In genomic region chr4:129190538-129190937, GRCm38 (mm10) we compare ENCODE assay signal across 8 mouse cellular contexts. TPM values are rescaled to one million over a fixed set of nuclear protein-coding genes. Genes with fewer than 3 reads are reported as not detected.
DNase-seq lines count a peak whose midpoint lies in the region; ATAC-seq lines count a peak whose summit lies in the region.

No protein-coding gene starts in this region.

- peak overlapping the region; percentile 81 for H3K9ac ChIP-seq in forebrain, embryonic 11.5 days (ENCODE audit: low read length)
- peak overlapping the region; percentile 80 for H3K9ac ChIP-seq in kidney, embryonic 15.5 days
- peak overlapping the region; percentile 64 for H3K9ac ChIP-seq in midbrain, embryonic 14.5 days (replicated peaks; ENCODE audit: low read length)

- no peaks in the 10 kb centered on the region for H3K9me3 ChIP-seq in forebrain, embryonic 11.5 days (ENCODE audit: control insufficient read depth, low read length)
- no peaks in the 10 kb centered on the region for H3K9me3 ChIP-seq in kidney, embryonic 15.5 days (replicated peaks)
- H3K9me3 ChIP-seq in midbrain, embryonic 14.5 days (ENCODE audit: control insufficient read depth, low read length), result no peaks in the 10 kb centered on the region

- no peaks in the 10 kb centered on the region for H3K27me3 ChIP-seq in forebrain, embryonic 11.5 days (ENCODE audit: control insufficient read depth, insufficient read depth, low read length)
- H3K27me3 ChIP-seq in kidney, embryonic 15.5 days, result no peaks in the 10 kb centered on the region
- H3K27me3 ChIP-seq in midbrain, embryonic 14.5 days (ENCODE audit: control insufficient read depth, insufficient read depth, low read length), result no peaks in the 10 kb centered on the region

- H3K36me3 ChIP-seq in forebrain, embryonic 11.5 days (ENCODE audit: control insufficient read depth, insufficient read depth, low read length), result no peaks in the 10 kb centered on the region
- H3K36me3 ChIP-seq in kidney, embryonic 15.5 days, result peaks cover 21% of the 10 kb centered on the region
- H3K36me3 ChIP-seq in midbrain, embryonic 14.5 days (ENCODE audit: control insufficient read depth, insufficient read depth, low read length), result peaks cover 11% of the 10 kb centered on the region; the same call in 1 of the 2 replicates

- no peak overlapping the region for H3K27ac ChIP-seq in forebrain, embryonic 11.5 days (ENCODE audit: low read depth, low read length)
- H3K27ac ChIP-seq in kidney, embryonic 15.5 days, result peak overlapping the region; percentile 93
- H3K27ac ChIP-seq in midbrain, embryonic 14.5 days (replicated peaks; ENCODE audit: low read depth, low read length), result peak overlapping the region; percentile 85

- ATAC-seq in forebrain, embryonic 11.5 days (replicated peaks; ENCODE audit: low FRiP score), result no peak
- no peak for ATAC-seq in kidney, embryonic 15.5 days (replicated peaks; ENCODE audit: low FRiP score)
- ATAC-seq in midbrain, embryonic 14.5 days (ENCODE audit: low FRiP score, low TSS enrichment), result no peak
- ATAC-seq in frontal cortex, adult (ENCODE audit: low TSS enrichment), result no peak

- WGBS in forebrain, embryonic 11.5 days, result 4% methylated on average over 12 of the region's 12 CpGs
- WGBS in kidney, embryonic 15.5 days, result 2% methylated on average over 12 of the region's 12 CpGs
- whole genome bisulfite sequencing in midbrain, embryonic 14.5 days, result 2% methylated on average over 12 of the region's 12 CpGs

- H3K4me2 ChIP-seq in forebrain, embryonic 11.5 days (ENCODE audit: low read depth, low read length, severe bottlenecking), result peak overlapping the region; percentile 80
- H3K4me2 ChIP-seq in kidney, embryonic 15.5 days, result peak overlapping the region; percentile 74
- peak overlapping the region; percentile 89 for H3K4me2 ChIP-seq in midbrain, embryonic 14.5 days (ENCODE audit: low read length)

- peak; percentile 24 for DNase-seq in kidney, adult 11 months
- DNase-seq in kidney, adult 18-20 months, result no peak
- peak; percentile 34 for DNase-seq in adrenal gland, adult 8-10 months
- peak; percentile 56 for DNase-seq in forebrain, embryonic 11.5 days (ENCODE audit: low spot score)
- no peak for DNase-seq in midbrain, embryonic 14.5 days
- no peak for DNase-seq in gastrocnemius, postnatal 4 days (ENCODE audit: low spot score in 2 of 2)

- H3K4me1 ChIP-seq in forebrain, embryonic 11.5 days (replicated peaks; ENCODE audit: control insufficient read depth, insufficient read depth, low read length), result peaks cover 5% of the 10 kb centered on the region
- peaks cover 36% of the 10 kb centered on the region for H3K4me1 ChIP-seq in kidney, embryonic 15.5 days
- peaks cover 10% of the 10 kb centered on the region for H3K4me1 ChIP-seq in midbrain, embryonic 14.5 days (ENCODE audit: control insufficient read depth, insufficient read depth, low read length)

- peak overlapping the region; percentile 92 for H3K4me3 ChIP-seq in forebrain, embryonic 11.5 days (ENCODE audit: low read depth, low read length)
- peak overlapping the region; percentile 94 for H3K4me3 ChIP-seq in kidney, embryonic 15.5 days (replicated peaks)
- peak overlapping the region; percentile 80 for H3K4me3 ChIP-seq in midbrain, embryonic 14.5 days (replicated peaks; ENCODE audit: low read depth, low read length)

RNA-seq across cellular contexts. Expression of gene Yars, which starts 1.0 kb away (rescaled TPM):
- 100 to 1,000 TPM in 1 of 4 experiments, 10 to 100 TPM in 3; 83.3 to 108 (median 89.0) TPM for total RNA-seq in adrenal gland, adult 8-10 months (2022)
- 113 and 118 TPM in 2 replicates for polyA plus RNA-seq in forebrain, embryonic 11.5 days (2014; fragmentation: Nextera tagmentation; extraction: Ambion mirVana)
- 81.3 and 87.4 TPM in 2 replicates for polyA plus RNA-seq in kidney, embryonic 15.5 days (2015; fragmentation: Nextera tagmentation; extraction: Ambion mirVana)
- polyA plus RNA-seq in midbrain, embryonic 14.5 days (2014; fragmentation: Nextera tagmentation; extraction: Ambion mirVana), result 116 and 122 TPM in 2 replicates
- total RNA-seq in gastrocnemius, postnatal 4 days (2021), result 10 to 100 TPM; 47.6 to 50.1 TPM

RNA-seq across cellular contexts. Expression of gene S100pbp, which starts 1.0 kb away (rescaled TPM):
- total RNA-seq in adrenal gland, adult 8-10 months (2022), result 10 to 100 TPM; 21.7 to 31.7 (median 25.4) TPM
- polyA plus RNA-seq in forebrain, embryonic 11.5 days (2014; fragmentation: Nextera tagmentation; extraction: Ambion mirVana), result 25.4 and 30.7 TPM in 2 replicates
- polyA plus RNA-seq in kidney, embryonic 15.5 days (2015; fragmentation: Nextera tagmentation; extraction: Ambion mirVana), result 24.3 and 25.9 TPM in 2 replicates
- 18.2 and 23.7 TPM in 2 replicates for polyA plus RNA-seq in midbrain, embryonic 14.5 days (2014; fragmentation: Nextera tagmentation; extraction: Ambion mirVana)
- total RNA-seq in gastrocnemius, postnatal 4 days (2021), result 10 to 100 TPM; 20.4 to 21.7 TPM

RNA-seq across cellular contexts. Expression of gene Fndc5, which starts 53.7 kb away (rescaled TPM):
- 1 to 10 TPM; 3.7 to 6.3 (median 4.7) TPM for total RNA-seq in adrenal gland, adult 8-10 months (2022)
- polyA plus RNA-seq in forebrain, embryonic 11.5 days (2014; fragmentation: Nextera tagmentation; extraction: Ambion mirVana), result 0.63 and 1.4 TPM in 2 replicates
- 5.1 and 5.5 TPM in 2 replicates for polyA plus RNA-seq in kidney, embryonic 15.5 days (2015; fragmentation: Nextera tagmentation; extraction: Ambion mirVana)
- 5.6 and 8.0 TPM in 2 replicates for polyA plus RNA-seq in midbrain, embryonic 14.5 days (2014; fragmentation: Nextera tagmentation; extraction: Ambion mirVana)
- total RNA-seq in gastrocnemius, postnatal 4 days (2021), result 10 to 100 TPM; 52.3 to 54.3 TPM

Comparison
In these comparisons a context has a peak if more than half of its experiments do, and no peak if none do; other contexts are left out.
1. DNase-seq: peak in kidney, adult 11 months (single experiment), adrenal gland, adult 8-10 months (single experiment) and forebrain, embryonic 11.5 days (single experiment); none in kidney, adult 18-20 months (single experiment), midbrain, embryonic 14.5 days (single experiment) and gastrocnemius, postnatal 4 days (0 of 2).
2. Peak in every context shown above with its lines, with median percentiles within 50 percentile points of each other: H3K4me2 ChIP-seq, H3K4me3 ChIP-seq and H3K9ac ChIP-seq.